Mouse (Mus musculus) layer of hippocampus, adult 9-10 months (tissue): ENCODE measurements around the gene Megf9.
A peak's percentile ranks its signal among the peaks of the same experiment; 100 is the strongest.

Experiments
- DNase-seq: peaks from one replicate; pipeline ENCODE4 v3.0.0; 2022; ENCODE audit warnings: low spot score

Gene Megf9

GRCm38 (mm10) chr4:70523346-70523745 is 11.4 kb downstream of the Megf9 start:
- DNase-seq = no peak

DNA sequence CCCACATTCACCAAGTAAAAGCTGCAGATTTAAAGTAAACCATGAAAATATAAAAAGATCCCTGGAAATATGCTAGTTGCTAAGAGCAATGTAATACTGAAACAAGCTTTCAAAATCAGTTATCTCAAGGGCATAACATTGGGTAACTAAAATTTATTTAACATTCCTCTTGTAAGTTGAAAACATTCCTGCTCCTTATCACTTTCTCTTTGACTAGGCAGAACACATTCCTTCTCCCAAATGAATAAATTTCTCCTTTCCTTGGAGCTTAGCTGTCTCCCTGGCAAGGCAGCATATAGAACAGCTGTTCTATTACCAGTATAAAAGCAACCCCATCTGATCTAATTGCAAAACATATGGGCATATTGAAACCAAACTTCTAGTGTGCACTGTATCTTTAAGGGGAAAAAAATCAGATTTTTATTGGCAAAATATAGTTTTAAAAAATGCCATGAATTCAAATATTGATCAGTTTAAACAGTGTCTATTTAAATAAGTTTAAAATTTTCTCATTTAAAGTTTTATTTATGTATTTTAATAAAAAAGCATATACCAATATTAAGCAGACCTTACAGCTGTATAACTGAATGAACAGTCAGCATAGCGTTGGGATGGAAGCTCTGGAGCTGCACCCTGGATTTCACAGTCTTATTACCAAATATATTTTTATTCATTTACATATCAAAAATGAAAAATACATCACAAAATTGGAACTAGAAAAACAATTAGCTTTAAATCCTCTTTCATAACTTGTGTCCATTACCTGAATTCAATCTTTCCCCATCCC is 13.1 kb downstream of the Megf9 start:
- no peak for DNase-seq

DNA sequence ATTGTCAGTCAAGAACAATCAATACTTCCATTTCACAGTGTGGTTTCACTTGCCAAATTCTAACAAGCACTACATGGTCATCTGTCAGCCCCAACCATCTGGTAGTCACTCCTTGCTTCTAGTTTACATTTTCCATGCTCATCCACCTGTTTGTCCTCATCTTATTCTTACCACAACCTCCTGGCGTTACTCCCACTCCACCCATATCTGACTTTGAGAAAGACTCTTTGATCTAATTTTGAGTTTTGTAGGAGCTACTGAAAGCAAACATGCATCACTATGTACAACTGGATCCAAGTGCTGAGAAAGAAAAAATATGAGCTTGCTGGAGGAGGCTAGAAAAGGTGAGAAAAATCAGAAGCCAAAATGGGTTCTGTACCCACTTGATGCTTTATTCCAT is 17.1 kb downstream of the Megf9 start:
- no peak for DNase-seq

DNA sequence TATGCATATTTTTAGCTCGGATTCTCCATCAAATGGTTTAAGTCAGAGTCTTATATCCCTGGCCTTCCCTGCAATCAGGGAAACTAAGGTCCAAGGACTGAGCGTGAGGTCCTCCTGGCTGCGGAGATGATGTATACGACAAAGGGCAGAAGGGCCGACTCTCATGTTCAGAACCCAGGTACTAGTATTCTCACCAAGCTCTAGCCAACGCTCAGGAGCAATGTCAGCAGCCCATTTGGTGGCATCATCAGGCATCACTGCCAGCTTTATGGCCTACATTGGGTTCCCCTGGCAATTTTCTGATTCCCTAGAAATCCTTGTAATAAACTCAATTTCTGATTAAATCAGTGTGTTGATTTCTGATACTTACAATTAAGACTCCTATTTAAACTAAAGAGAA is 18.5 kb downstream of the Megf9 start:
- no peak for DNase-seq

DNA sequence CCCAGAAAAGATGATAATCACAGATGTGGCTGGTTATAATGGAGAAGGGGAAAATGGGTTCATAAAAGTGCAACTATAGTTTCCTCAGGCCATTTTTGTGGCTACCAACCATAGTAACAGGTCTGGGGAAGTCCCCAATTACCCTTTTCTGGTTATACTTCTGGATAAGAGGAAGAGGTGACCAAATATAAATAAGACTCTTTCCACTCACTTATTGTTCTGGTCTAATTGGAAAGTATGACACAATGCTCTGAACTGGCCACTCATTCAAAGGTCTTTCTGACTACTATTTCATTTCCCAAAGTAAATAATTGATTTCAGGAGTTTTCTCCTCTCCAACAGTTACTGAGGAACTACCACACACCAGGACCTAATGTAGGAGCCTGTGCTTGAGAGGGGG is 19.3 kb downstream of the Megf9 start:
- no peak for DNase-seq

DNA sequence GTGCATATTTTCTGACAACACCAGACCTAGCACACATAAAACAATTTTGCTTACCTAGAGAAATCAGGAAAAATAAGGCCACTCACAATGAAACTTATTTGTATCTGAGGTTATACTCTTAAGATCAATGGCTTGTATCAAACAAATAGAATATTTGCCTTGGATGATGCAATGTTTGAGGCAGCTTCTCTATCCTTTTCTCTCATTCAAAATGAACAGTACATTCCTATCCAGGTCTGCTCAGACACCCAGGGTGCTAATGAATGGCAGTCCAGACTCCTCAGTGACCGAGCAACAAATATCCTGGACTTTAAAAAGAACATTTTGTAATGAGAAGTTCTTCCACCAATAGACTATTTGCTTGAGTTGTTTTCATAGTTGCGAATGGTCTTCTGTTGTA is 24.8 kb downstream of the Megf9 start:
- DNase-seq = no peak

DNA sequence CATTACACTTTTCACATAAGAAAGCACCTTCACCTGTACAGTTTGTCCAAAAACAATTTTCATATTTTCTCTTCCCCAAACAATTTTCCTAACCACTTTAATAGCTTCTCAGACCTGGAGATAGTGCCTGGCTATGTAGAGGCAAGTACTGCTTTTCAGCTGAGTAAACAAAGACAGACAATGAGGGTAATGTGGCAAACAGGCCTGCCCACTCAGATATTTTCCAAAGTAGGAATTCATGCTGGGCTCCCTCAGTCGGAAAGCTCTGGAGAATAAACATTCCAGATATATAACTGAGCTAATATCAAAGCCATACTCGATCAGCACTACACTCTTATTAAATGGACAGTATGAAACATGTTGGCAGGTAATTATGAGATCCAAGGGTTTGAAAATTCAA is 25.2 kb downstream of the Megf9 start:
- no peak for DNase-seq

DNA sequence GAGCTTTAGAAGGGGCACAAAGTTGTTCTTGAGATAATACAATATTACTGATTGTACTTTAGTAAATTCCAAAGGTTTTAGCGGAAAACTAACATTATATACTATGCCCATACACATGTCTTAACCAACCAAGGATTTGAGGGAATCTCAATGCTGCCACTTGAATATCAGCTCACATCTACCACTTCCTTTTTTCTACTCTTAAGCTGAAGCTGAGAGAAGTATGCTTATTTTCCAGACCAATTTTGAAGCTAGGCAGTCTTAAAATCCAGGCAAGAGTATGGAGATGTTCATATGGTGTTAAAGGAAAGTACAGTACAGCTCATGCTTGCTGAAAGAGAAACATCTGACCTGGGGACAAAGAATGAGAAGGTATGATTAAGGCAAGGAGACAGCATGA is 26.6 kb downstream of the Megf9 start:
- DNase-seq = no peak

GRCm38 (mm10) chr4:70505951-70506350 is 28.8 kb downstream of the Megf9 start:
- DNase-seq = no peak

DNA sequence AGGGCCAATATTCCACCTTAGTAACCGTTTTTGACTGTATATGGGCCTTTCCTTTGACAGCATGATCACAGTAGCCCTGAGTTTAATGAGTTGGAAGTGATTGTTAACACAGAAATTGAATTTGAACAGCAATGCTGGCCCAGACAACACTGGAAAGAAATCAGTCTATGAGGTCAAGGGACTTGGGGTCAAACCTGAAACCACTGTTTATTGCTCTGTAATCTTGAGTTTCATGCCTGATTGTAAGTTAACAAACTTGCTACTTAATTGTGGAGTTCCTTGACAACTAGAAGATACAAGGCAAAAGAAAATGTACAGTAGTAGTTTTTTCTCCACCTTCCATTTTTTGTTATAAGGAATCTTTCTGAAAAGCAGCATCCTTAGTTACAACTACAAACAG is 31.0 kb downstream of the Megf9 start:
- no peak for DNase-seq

DNA sequence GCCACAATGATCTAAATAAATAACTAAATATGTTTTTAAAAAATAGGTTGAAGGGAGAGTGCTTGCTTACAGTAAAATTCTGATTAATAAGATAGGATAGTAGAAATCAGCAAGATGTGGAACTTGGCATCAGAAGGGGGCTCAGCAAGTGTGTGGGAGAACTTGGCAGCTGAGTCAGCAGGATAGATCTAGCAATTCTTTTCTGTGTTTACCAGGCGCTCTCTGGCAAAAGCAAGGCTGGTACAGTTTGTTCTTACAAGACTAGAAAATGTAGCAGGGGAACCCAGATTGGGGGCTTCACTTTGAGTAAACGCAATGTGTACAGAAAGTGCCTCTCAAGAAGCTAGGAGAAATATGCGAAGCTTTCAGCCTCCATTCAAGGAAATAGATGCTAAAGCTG is 35.5 kb downstream of the Megf9 start:
- DNase-seq = peak; percentile 75

- DNase-seq = no peak
These were observed 37.8 kb downstream of the Megf9 start for GRCm38 (mm10) chr4:70496978-70497377.

- DNase-seq = no peak
These were observed 45.0 kb downstream of the Megf9 start for GRCm38 (mm10) chr4:70489792-70490191.

GRCm38 (mm10) chr4:70488415-70488814 is 46.4 kb downstream of the Megf9 start:
- DNase-seq = no peak

GRCm38 (mm10) chr4:70484134-70484533 is 50.7 kb downstream of the Megf9 start:
- no peak for DNase-seq

GRCm38 (mm10) chr4:70481931-70482330 is 52.9 kb downstream of the Megf9 start:
- no peak for DNase-seq

DNA sequence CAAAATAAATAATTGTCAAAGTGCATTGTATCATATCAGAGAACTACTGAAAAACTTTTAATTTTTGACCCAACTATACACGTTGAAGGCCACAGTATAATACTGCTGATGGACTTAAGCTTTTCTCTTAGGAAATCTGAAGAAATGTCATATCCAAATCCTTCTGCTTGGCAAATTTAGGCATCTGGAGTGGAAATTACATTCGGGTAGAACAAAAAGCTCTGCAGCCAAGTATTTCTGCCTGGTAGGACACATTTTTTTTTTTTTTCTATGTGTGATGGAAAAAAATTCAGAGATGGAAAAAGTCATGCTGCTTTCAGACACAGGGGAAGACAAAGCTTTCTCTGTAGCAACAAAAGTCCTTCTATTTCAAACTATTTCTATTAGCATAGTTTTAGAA is 63.4 kb downstream of the Megf9 start:
- no peak for DNase-seq

GRCm38 (mm10) chr4:70465921-70466689 is 68.7 kb downstream of the Megf9 start:
- DNase-seq = no peak

GRCm38 (mm10) chr4:70463302-70463701 is 71.5 kb downstream of the Megf9 start:
- no peak for DNase-seq

GRCm38 (mm10) chr4:70461416-70461815 is 73.4 kb downstream of the Megf9 start:
- DNase-seq = no peak

DNA sequence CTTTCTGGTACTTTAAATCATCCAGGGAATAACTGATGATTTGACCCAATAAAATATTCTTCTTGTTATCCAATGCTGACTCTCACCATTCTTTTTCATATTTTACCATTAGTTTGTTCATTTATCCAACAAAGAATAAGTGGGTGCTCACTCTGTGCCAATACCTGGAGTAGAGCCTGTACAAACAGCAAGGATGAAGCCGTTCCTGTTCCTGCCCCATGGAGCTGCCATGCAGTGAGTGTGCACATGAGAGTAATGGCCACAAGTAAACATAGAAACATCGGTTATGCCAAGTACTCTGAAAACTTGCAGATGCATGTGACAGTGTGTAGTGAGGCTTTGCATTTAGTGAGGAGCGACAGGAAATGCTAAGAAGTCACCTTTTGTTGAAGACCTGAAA is 82.6 kb downstream of the Megf9 start:
- no peak for DNase-seq

GRCm38 (mm10) chr4:70451750-70452149 is 83.0 kb downstream of the Megf9 start:
- DNase-seq = peak; percentile 29

DNA sequence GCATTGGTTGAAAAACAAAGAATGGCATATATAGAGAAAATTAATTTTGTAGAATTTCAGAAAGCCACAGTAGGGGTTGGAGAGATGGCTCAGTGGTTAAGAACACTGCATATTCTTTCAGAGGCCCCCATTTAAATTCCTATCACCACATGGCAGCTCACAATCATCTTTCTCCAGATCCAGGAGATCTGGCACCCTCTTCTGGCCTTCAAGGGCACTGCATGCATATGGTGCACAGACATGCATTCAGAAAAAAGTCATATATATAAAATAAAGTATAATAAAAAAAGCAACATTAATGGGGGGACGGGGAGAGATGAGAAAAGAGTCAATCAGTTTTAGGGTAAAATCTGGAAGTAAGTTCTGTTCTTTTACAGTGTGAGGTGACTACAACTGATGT is 85.1 kb downstream of the Megf9 start:
- DNase-seq = no peak

GRCm38 (mm10) chr4:70446774-70447173 is 88.0 kb downstream of the Megf9 start:
- DNase-seq = no peak
